Mouse (Mus musculus) cerebellum, adult 9-10 months (tissue): Measurements from ENCODE around the gene Spag4.
A peak's percentile ranks its signal among the peaks of the same experiment; 100 is the strongest.
"Not testable (repeated sequence)": the region's sequence is repeated elsewhere in the genome, so short reads cannot be mapped to it uniquely, and the experiment has no call there.

Experiments used
- DNase-seq: peaks from one replicate; pipeline ENCODE4 v3.0.0; 2022

The Spag4 gene

DNA sequence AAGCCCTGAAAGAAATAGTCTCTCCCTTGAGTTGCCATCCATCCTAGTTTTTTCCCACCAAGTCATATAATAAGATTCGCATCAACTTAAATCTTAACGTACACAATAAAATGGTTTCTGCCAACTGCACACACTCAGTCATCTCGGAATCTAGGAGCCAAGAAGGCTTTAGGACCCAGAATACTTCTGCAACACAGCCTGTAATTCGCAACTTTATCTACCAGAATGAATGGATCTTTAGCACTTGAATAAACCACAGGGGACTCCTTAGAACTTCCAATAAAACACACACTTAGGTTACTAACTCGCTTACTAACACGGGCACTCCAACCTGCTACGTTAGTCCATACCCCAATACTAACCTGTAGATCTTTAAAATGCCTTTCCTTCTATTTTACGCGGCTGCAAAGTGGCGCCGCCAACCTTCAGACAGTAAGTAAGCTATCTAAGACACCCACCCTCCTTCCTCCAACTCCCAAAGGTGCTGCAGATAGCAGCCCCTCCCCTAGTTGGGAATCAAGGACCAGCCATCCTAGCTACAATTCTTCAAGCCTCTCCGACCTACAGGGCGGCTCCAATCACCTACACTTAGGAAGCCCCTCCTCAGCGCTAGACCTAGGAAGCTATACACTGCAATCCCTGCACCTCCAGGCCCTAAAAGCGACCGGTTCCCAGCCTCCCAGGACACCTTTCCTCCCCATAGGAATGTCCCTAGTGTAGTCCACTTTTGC lies 45.8 kb downstream of the Spag4 start:
- DNase-seq, result peak; percentile 26

DNA sequence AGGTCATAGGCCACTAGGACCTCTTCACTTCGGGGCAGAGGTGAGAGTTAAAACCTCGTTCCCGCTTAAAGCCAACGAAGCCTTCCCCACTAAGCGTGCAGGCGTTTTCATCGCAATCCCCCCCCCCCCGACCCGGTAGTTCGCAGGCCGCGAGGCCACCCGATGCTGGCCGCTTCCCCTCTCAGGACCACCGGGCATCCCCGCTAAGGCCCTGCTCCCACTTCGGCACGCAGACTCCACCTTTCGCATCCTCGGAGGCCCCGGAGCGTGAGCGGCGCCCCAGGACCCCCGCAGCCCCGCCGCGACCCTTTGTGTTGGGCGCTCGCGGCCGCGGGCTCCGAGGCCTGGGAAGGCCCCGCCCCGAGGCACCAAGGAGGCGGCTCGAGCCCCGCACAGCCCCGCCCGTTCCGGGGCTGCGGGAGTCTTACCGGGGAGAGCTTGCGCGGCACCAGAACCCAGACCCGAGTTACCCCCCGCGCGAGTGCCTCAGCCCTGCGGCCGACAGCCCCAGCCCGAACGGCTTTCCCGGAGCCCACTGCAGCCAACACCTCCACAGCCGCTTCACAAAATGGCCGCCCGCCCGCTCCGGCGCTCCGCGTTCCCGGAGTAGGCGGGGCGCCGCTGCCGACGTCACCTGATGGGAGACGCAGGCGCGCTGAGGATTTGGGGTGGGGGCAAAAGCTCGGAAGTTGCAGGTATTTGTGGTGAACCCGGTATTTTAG lies 46.5 kb downstream of the Spag4 start, which contains the start of the genes Cpne1 and Rbm12:
TSS of gene Cpne1 (minus strand) at position 608 of the 722 bp plus-strand sequence.
TSS of gene Rbm12 (minus strand) at position 621 of the 722 bp plus-strand sequence.
- peak; percentile 88 for DNase-seq

DNA sequence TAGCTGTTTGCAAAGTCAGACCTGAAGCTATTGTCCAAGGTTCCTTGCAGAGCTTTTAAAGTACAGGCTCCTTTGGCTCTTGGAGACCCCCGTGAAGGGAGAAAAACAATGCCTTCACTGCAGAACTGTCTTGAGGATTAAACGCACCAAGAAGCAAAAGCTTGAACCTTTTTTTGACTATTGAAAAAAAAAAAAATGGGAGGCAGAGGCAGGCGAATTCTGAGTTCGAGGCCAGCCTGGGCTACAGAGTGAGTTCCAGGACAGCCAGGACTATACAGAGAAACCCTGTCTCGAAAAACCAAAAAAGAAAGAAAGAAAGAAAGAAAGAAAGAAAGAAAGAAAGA lies 47.1 kb downstream of the Spag4 start:
- not testable (repeated sequence) for DNase-seq

DNA sequence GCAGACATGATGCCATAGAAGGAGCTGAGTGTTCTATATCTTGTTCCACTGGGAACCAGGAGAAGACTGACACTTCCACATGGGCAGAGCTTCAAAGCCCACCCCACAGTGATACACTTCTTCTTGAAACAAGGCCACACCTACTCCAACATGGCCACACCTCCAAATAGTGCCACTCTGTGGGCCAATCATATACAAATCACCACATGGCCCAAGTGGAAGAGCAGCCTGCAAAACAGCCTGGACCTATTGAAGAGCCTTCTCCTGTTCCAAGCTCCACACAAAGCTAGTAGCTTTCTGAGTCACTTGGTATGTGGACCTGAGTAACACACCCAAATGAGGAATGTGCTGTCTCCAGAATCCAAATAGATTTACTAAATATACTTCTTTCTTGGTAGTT lies 54.6 kb downstream of the Spag4 start:
- DNase-seq, result no peak
